Mouse (Mus musculus) heart, embryonic 15.5 days (tissue): Measurements from ENCODE around the gene Ereg. TPM values are rescaled to one million over a fixed set of nuclear protein-coding genes. Genes with fewer than 3 reads are reported as not detected.

Experiments
- ATAC-seq: fragments of 200-750 bp; cut with Nextera tagmentation; replicated peaks from 2 replicates; pipeline ENCODE4 v1.8.0; 2017; ENCODE audit warnings: low read depth, moderate TSS enrichment; ENCODE audit not compliant: insufficient number of reproducible peaks, insufficient read depth, low FRiP score
- H3K27ac ChIP-seq: fragments of 300-500 bp; sonication (generic); 2 replicates; pipeline ENCODE4 v1.5.1; 2015; ENCODE audit warnings: mild to moderate bottlenecking, inconsistent platforms
- H3K27me3 ChIP-seq: fragments of 300-500 bp; sonication (generic); 2 replicates; pipeline ENCODE4 v1.6.1; 2015; ENCODE audit warnings: inconsistent platforms
- H3K36me3 ChIP-seq: fragments of 300-500 bp; sonication (generic); 2 replicates; pipeline ENCODE4 v1.6.1; 2015; ENCODE audit warnings: mild to moderate bottlenecking, inconsistent platforms
- H3K4me1 ChIP-seq: fragments of 300-500 bp; sonication (generic); replicated peaks from 2 replicates; pipeline ENCODE4 v1.6.1; 2015; ENCODE audit warnings: inconsistent platforms
- H3K4me2 ChIP-seq: fragments of 300-500 bp; sonication (generic); 2 replicates; pipeline ENCODE4 v1.6.1; 2015; ENCODE audit warnings: inconsistent platforms, mild to moderate bottlenecking, moderate library complexity
- H3K4me3 ChIP-seq: fragments of 300-500 bp; sonication (generic); 2 replicates; pipeline ENCODE4 v1.5.1; 2015; ENCODE audit warnings: mild to moderate bottlenecking, inconsistent platforms
- H3K9ac ChIP-seq: fragments of 300-500 bp; sonication (generic); 2 replicates; pipeline ENCODE4 v1.6.1; 2015; ENCODE audit warnings: mild to moderate bottlenecking, inconsistent platforms
- H3K9me3 ChIP-seq: fragments of 300-500 bp; sonication (generic); replicated peaks from 2 replicates; pipeline ENCODE4 v1.6.1; 2016; ENCODE audit warnings: inconsistent platforms
- WGBS: fragments of 180-500 bp; shearing (Covaris S2); methylation state at CpG from one replicate; pipeline ENCODE4 v1.1.7; 2015; ENCODE audit warnings: mixed read lengths; 5-methylcytosine and 5-hydroxymethylcytosine counted together
- polyA plus RNA-seq: library from polyadenylated mRNA; unstranded; fragments of >200 nt; fragmentation: Nextera tagmentation; extraction: Ambion mirVana; gene quantifications from 2 replicates; pipeline ENCODE4 v1.2.1, GENCODE M21; 2015

The Ereg gene
- polyA plus RNA-seq, 1 experiment from 2014 or later = 0.08 TPM

GRCm38 (mm10) chr5:91073626-91074025, 796 bp upstream of the Ereg start:
- ATAC-seq = no peak
- WGBS = 45% methylated on average over 8 of the region's 8 CpGs
- no peaks in the 10 kb centered on the region for H3K36me3 ChIP-seq
- peak overlapping the region; percentile 48 for H3K4me3 ChIP-seq
- H3K4me1 ChIP-seq = 0 out of 2 replicates have a peak, but pooled peaks cover 6% of the 10 kb centered on the region
- no peak overlapping the region for H3K9ac ChIP-seq
- H3K9me3 ChIP-seq = no peaks in the 10 kb centered on the region
- H3K4me2 ChIP-seq = peak overlapping the region; percentile 79
- H3K27me3 ChIP-seq = peaks cover 8% of the 10 kb centered on the region; the same call in 1 of the 2 replicates
- H3K27ac ChIP-seq = no peak overlapping the region; the same call in 1 of the 2 replicates

- no peaks in the 10 kb centered on the region for H3K9me3 ChIP-seq
- ATAC-seq = 0 out of 2 replicates have a peak, but pooled peaks have one; percentile 35
- peak overlapping the region; percentile 21; the same call in 1 of the 2 replicates for H3K9ac ChIP-seq
- H3K4me3 ChIP-seq = peak overlapping the region; percentile 48
- H3K4me1 ChIP-seq = 0 out of 2 replicates have a peak, but pooled peaks cover 6% of the 10 kb centered on the region
- H3K27me3 ChIP-seq = peaks cover 8% of the 10 kb centered on the region; the same call in 1 of the 2 replicates
- no peak overlapping the region; the same call in 1 of the 2 replicates for H3K27ac ChIP-seq
- 25% methylated on average over 8 of the region's 8 CpGs for whole genome bisulfite sequencing
- H3K4me2 ChIP-seq = peak overlapping the region; percentile 79
- H3K36me3 ChIP-seq = no peaks in the 10 kb centered on the region
Measured at GRCm38 (mm10) chr5:91074026-91074425, 396 bp upstream of the Ereg start.

DNA sequence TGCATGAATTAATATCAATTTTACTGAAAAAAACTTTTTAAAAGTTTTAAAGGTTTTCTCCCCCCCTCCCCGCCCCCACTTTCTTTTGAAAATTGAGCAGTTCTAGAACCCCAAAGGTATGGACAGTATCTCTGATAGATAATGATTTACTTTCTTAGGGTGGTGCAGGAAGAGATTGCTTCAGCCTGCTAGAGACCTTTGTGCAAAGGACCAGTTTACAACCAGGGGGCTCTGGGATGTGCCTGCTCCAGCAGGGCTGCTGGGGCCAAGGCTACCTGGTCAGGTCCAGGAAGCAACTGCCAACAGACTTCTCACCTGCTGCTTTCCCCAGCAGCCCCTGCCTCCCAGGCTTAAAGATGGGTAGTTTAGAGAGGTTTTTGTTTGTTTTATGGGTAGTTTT, 599 bp downstream of the Ereg start:
- Histone ChIP-seq H3K4me1 (0 out of 2 replicates have a peak, but pooled peaks cover 6% of the 10 kb centered on the region), H3K4me3 (no peak overlapping the region), H3K27me3 (peaks cover 8% of the 10 kb centered on the region; the same call in 1 of the 2 replicates), H3K9ac (no peak overlapping the region), H3K36me3 (no peaks in the 10 kb centered on the region), H3K27ac (no peak overlapping the region), H3K4me2 (peak overlapping the region; percentile 79), H3K9me3 (no peaks in the 10 kb centered on the region)
- 44% methylated on average over 1 of the region's 1 CpGs for WGBS
- ATAC-seq = no peak

- no peak for ATAC-seq
- Histone ChIP-seq H3K4me2 (no peak overlapping the region), H3K9me3 (no peaks in the 10 kb centered on the region), H3K4me3 (no peak overlapping the region), H3K27me3 (no peaks in the 10 kb centered on the region), H3K9ac (no peak overlapping the region), H3K36me3 (no peaks in the 10 kb centered on the region), H3K27ac (no peak overlapping the region), H3K4me1 (no peaks in the 10 kb centered on the region)
- WGBS = 50% methylated on average over 5 of the region's 5 CpGs
Measured at GRCm38 (mm10) chr5:91083016-91083415, 8.6 kb downstream of the Ereg start.

GRCm38 (mm10) chr5:91085291-91085690, 10.9 kb downstream of the Ereg start:
- Histone ChIP-seq H3K4me3 (no peak overlapping the region), H3K36me3 (no peaks in the 10 kb centered on the region), H3K27me3 (no peaks in the 10 kb centered on the region), H3K9me3 (no peaks in the 10 kb centered on the region), H3K4me1 (no peaks in the 10 kb centered on the region), H3K27ac (no peak overlapping the region), H3K4me2 (no peak overlapping the region), H3K9ac (no peak overlapping the region)
- 52% methylated on average over 5 of the region's 5 CpGs for WGBS
- no peak for ATAC-seq

GRCm38 (mm10) chr5:91090301-91090700, 15.9 kb downstream of the Ereg start:
- H3K4me3 ChIP-seq = no peak overlapping the region
- H3K27ac ChIP-seq = no peak overlapping the region
- H3K9ac ChIP-seq = no peak overlapping the region
- H3K9me3 ChIP-seq = no peaks in the 10 kb centered on the region
- H3K27me3 ChIP-seq = no peaks in the 10 kb centered on the region
- 72% methylated on average over 3 of the region's 3 CpGs for WGBS
- ATAC-seq = no peak
- H3K4me2 ChIP-seq = no peak overlapping the region
- H3K4me1 ChIP-seq = no peaks in the 10 kb centered on the region
- H3K36me3 ChIP-seq = no peaks in the 10 kb centered on the region

GRCm38 (mm10) chr5:91097911-91098614, 23.6 kb downstream of the Ereg start:
- Histone ChIP-seq H3K27me3 (no peaks in the 10 kb centered on the region), H3K4me3 (no peak overlapping the region), H3K27ac (no peak overlapping the region), H3K9me3 (no peaks in the 10 kb centered on the region), H3K9ac (no peak overlapping the region), H3K36me3 (no peaks in the 10 kb centered on the region), H3K4me1 (no peaks in the 10 kb centered on the region), H3K4me2 (no peak overlapping the region)
- no peak for ATAC-seq
- 83% methylated on average over 10 of the region's 10 CpGs for WGBS

- Histone ChIP-seq H3K9me3 (no peaks in the 10 kb centered on the region), H3K27ac (no peak overlapping the region), H3K4me3 (no peak overlapping the region), H3K27me3 (no peaks in the 10 kb centered on the region), H3K4me2 (no peak overlapping the region), H3K36me3 (no peaks in the 10 kb centered on the region), H3K9ac (no peak overlapping the region), H3K4me1 (no peaks in the 10 kb centered on the region)
- ATAC-seq = no peak
- WGBS = 84% methylated on average over 5 of the region's 5 CpGs
Measured at GRCm38 (mm10) chr5:91101742-91102141, 27.3 kb downstream of the Ereg start.

GRCm38 (mm10) chr5:91103943-91104665, 29.7 kb downstream of the Ereg start:
- no peak for ATAC-seq
- Histone ChIP-seq H3K27me3 (no peaks in the 10 kb centered on the region), H3K36me3 (no peaks in the 10 kb centered on the region), H3K4me2 (no peak overlapping the region), H3K9ac (no peak overlapping the region), H3K4me1 (no peaks in the 10 kb centered on the region), H3K9me3 (no peaks in the 10 kb centered on the region), H3K27ac (no peak overlapping the region), H3K4me3 (no peak overlapping the region)
- WGBS = 72% methylated on average over 7 of the region's 7 CpGs

- no peaks in the 10 kb centered on the region for H3K4me1 ChIP-seq
- H3K9ac ChIP-seq = no peak overlapping the region
- no peak overlapping the region for H3K4me2 ChIP-seq
- H3K4me3 ChIP-seq = no peak overlapping the region
- no peaks in the 10 kb centered on the region for H3K27me3 ChIP-seq
- ATAC-seq = no peak
- no peaks in the 10 kb centered on the region for H3K9me3 ChIP-seq
- no peak overlapping the region for H3K27ac ChIP-seq
- 70% methylated on average over 5 of the region's 5 CpGs for WGBS
- H3K36me3 ChIP-seq = no peaks in the 10 kb centered on the region
Measured at GRCm38 (mm10) chr5:91106248-91106647, 31.8 kb downstream of the Ereg start.

- WGBS = 80% methylated on average over 6 of the region's 6 CpGs
- H3K4me3 ChIP-seq = no peak overlapping the region
- no peak for ATAC-seq
- no peaks in the 10 kb centered on the region for H3K36me3 ChIP-seq
- H3K9me3 ChIP-seq = no peaks in the 10 kb centered on the region
- no peaks in the 10 kb centered on the region for H3K4me1 ChIP-seq
- no peak overlapping the region for H3K9ac ChIP-seq
- H3K4me2 ChIP-seq = no peak overlapping the region
- no peaks in the 10 kb centered on the region for H3K27me3 ChIP-seq
- H3K27ac ChIP-seq = no peak overlapping the region
Measured at GRCm38 (mm10) chr5:91110023-91110670, 35.7 kb downstream of the Ereg start.
